Mouse (Mus musculus) gastrocnemius, adult 18-20 months (tissue): ENCODE data around the gene Zdhhc1. TPM values are rescaled to one million over a fixed set of nuclear protein-coding genes. Genes with fewer than 3 reads are reported as not detected.
A peak's percentile ranks its signal among the peaks of the same experiment; 100 is the strongest.

Experiments used
- DNase-seq: peaks from one replicate; pipeline ENCODE4 v3.0.0; 2021; ENCODE audit warnings: low spot score
- total RNA-seq, 2 experiments: library from RNA; stranded (reverse); gene quantifications; 2 replicates each; pipeline ENCODE4 v1.2.3; 2021

Gene Zdhhc1
- total RNA-seq, 2 experiments from 2014 or later: 10.3 to 11.6 TPM

DNA sequence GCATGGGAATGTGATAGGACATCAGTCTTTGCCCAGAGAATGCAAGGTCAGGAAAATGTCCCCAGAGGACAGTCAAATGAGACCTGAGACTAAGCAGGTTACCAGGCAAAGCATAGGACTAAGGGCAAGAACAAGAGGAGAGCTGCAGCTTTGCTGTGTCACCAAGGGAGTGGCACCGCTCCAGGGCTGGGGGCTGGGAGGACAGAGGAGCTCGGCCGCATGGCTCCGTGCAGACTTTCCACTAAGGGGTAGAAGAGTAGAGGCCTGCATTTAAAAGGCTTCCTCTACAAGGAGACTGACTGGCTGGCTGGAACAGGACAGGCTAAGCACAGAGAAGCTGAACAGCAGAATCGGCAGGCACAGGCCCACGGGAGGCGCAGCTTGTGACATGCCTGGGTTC, 32.1 kb downstream of the Zdhhc1 start:
- DNase-seq: no peak

DNA sequence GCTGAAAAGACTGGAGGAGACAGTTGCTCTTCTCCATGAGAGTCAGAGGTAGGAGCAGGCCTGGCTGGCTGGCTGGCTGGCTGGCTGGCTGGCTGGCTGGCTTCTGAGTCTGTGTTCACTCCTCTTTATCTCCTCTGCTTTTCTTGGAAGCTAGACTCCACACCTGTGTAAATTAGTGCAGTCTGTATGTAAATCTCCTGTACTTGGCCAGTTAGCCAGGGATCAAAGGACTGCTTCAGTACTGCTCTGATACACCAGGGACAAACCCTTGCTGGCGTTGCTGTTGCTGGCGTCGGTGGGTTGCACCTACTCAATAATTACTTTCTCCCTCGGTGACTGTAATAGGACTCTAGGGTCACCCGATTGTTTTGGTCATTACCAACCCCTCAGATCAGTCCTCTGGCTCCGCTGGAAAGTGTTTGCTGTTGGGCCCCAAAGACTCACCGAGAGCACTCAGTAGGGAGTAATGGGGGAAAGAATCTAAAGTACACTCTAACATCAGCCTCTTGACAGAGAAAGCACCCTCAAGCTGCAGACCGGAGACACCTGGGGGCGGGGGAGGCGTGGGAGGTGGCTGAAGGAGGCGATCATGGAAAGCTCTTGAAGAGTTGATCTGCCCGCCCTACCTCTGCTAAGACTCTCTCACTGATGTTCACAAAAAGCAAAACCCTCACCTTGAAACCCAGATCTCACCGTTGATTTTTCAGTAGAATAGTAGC, 35.5 kb downstream of the Zdhhc1 start:
- DNase-seq: no peak

DNA sequence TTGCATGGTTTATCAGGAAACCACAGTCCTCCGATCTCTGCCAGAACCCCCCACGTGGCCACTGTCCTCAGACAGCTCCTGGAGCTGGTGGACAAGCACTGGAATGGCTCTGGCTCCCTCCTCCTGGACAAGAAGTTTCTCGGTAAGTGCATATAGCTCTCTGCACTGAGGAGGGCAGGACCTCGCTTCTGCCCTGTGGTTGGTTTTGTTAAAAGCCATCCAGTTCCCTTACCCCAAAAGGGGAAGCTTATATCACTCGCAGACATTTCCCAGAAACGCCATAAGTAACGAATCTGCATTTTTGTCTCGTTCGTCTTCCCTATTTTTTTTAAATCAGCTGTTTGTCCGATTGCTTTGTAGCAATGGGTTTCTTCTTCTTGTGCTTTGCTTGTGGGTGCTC, 41.5 kb downstream of the Zdhhc1 start:
- DNase-seq: no peak

DNA sequence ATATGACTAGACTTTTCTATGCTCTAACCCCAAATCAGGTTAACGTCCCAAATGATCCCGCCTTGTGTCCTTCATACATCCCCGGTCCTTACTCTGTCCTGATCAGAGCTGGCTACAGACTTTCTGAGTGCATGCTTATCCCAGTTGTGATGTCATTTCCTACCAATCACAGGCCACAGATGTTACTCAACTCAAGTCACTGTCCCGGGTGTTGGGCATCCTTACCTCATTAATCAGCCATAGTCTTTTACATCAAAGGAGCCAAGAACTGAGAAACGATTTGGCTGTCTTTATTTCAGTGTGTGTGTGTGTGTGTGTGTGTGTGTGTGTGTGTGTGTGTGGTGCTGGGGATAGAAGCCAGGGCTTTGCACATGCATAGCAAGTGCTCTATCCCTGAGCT, 42.6 kb downstream of the Zdhhc1 start:
- DNase-seq: peak; percentile 19

DNA sequence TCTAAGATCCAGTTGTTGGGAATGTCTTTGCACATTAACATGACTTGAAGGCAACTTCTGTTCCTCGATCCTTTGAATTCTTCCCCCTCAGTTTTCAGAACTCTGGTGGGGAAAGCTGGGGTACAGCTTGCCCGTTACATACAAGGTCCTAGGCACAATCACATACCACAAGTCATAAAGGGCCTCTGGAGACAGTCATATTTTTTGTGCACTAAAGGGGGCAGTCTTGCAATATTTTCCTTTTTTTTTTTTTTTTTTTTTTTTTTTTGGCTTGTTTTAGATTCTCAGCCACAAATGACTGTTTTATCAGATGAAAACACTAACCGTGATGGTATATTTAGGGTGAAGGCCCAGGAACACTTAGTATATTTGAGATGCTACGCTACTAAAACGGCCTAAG, 43.4 kb downstream of the Zdhhc1 start:
- no peak for DNase-seq

DNA sequence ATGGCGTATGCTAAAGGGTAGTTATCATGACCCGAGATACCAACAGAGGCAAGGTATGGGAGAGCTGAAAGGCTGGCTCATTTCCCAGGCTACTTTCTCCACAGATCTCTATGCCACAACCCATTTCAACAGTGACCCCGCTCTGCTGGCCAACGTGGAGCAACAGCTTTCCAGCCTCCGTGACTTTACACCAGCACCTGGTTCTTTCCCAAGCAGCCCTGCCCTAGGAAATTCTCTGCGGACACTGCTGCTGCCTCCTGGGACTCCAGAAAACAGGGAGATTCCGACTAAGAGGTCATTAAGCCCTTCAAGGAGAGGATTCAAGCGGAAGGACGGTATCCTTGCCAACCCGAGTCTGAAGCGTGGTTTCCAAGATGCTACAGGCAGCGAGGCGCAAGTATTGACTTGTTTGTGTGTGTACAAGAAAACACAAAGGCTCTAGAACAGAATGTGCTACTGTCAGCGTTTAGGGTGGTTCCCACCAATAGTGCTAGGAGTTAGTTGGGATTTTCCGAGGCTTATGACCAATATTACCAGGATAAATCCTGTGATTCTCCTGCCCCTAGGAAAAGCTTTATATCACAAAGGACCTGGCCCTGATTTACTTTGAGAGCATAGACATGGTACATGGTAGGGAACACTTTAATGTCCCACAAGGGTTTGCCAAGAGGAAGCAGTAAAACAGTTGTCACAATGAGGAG, 44.6 kb downstream of the Zdhhc1 start:
- peak; percentile 7 for DNase-seq

DNA sequence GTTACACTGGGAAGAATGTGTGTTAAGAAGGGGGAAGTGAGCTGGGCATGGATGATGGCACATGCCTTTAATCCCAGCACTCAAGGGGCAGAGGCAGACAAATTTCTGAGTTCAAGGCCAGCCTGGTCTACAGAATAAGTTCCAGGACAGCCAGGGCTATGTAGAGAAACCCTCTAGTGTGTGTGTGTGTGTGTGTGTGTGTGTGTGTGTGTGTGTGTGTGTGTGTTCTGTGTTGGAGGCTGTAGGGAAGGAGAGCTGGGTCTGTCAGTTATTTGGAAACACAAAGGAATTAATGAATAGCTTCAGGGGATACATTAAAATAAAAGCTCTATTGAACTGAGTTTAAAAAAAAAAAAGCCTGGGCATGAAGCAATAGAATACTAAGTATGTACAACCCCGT, 45.7 kb downstream of the Zdhhc1 start:
- DNase-seq: no peak

DNA sequence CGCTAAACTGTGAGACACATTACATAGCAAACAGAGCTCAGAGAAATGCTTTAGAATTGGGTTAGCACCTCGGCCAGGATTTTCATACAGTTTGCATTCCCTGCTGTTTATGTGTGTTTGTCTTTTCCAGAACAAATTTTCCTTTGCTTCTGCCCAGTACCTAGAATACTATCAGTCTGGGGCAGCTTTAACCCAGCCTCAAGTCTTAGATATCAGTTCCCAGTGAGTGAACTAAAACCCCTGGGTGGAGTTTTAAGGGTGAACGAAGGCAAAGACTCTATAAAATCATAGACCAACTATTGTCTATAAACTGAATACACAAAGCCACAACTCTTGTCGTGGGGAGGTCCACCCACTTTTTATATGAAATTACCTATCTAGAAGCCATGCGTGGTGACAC, 48.1 kb downstream of the Zdhhc1 start:
- no peak for DNase-seq

DNA sequence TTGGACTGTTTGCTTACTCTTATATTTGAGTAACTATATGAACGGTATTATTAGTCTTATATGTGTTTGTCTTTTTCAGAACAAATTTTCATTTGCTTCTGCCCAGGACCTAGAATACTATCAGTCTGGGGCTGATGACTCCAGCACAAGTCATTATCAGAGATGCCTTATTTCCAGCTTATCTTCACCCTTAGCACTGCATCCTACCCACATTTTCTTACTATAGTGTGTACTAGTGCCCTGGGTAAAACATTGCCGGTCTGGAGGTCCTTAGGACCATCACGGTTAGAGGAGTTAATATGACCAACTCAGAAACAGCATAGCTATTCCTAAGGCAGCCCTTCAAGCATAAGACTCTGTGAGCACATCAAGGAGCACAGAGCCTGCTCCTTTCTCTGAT, 48.5 kb downstream of the Zdhhc1 start:
- no peak for DNase-seq

DNA sequence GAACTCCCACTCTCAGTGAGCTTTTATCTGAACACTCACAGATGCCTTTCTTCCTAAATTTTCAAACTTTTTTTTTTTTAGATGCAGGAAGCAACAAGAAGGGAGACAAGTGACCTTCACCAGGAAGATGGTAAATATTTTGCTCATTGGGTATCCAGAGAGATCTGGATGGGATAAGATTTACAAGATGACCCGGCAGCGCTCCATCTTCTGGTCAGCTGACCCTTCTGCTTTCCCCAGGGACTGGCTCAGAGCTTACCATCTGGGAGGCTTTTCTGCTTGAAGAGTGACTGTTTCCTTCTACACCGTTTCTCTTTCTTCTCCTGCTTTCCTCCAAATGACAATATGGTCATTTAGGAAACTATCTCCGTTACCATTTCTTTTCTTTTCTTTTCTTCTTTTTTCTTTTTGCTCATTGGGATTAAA, 50.6 kb downstream of the Zdhhc1 start:
- DNase-seq: peak; percentile 54

DNA sequence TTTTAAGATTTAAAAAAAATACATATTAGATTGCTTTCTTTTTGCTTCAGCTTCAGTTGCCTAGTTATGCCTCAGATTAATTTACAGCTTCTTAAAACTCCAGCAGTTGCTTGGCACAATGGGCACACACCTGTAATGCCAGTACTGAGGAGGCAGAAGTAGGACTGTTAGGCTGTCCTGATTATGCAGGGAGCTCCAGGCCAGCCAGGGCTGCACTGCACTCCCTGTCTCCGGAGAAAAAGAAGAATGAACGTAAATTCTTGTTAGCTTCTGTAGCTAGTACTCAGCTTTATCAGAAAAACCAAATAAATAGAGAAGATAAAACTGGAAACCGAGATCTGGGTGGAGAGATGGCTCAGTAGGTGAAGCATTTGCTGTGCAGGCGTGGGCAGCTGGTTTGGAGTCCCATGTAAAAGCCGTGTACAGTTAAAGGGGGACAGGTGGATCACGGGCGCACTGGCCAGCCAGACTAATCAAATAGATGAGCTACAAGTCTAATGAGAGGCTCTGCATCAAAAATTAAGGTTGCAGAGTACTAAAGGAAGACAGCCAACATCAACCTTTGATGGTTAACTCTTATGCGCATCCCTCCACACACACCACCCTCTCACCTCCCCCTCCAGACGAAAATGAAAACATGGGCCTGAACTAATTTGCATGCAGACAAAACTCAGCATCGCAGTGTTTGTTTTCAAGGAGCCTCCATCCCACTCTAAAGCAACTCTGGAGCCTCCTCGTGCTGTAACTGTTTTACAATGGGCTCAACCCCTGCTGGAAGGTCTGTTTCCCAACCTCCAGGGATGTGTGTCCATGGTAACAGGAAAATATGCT, 51.2 kb downstream of the Zdhhc1 start:
- DNase-seq: peak; percentile 53

DNA sequence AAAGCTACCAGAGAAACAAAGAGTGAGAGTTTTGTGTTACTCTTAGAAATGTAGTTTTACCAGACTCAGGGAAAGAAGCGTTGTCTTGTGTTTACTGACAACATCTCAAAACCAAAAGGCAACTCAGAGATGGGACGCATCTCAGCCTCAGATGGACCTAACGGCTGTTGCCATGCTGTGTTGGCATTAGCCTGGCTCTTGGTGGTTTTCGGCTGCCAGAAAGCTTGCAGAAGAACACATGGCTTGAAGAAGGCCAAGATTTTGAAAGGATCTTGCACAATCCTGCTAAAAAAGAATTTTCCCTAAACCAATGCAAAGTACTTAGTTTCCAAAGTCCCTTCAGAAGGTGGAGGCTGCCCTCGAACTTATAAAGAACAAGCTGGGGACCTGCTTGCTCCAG, 54.0 kb downstream of the Zdhhc1 start:
- DNase-seq: no peak

DNA sequence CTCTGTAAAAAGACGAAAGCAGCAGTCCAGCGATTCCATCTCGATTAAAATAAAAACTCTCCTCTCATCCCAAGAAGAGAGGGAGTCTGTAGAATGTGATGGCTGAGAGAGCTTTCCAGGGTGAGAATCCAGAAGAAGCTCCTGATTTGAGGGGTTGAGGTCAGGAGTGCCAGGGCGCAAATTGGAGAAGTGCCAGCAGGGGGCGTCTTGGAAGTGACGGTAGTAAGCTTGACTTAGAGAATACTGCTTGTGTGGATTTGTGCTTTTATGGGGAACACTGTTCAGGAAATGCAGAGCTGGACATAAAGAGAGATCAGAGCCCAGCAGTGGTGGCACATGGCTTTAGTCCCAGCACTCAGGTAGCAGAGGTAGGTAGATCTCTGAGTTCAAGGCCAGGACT, 55.3 kb downstream of the Zdhhc1 start:
- DNase-seq: no peak

DNA sequence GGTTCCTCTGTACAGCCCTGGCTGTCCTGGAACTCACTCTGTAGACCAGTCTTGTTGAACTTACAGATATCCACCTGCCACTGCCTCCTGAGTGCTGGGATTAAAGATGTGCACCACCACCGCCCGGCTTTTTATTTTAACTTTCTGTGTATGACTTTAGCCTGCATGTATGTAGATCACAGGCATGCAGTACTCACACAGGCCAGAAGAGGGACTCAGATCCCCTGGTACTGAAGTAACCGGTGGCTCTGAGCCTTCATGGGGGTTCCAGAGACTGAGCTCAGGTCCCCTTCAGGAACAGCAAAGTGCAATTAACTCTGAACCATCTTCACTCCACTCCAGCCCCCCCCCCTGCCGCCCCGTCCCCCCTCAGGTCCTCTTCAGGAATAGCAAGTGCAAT, 57.8 kb downstream of the Zdhhc1 start:
- DNase-seq: peak; percentile 28

DNA sequence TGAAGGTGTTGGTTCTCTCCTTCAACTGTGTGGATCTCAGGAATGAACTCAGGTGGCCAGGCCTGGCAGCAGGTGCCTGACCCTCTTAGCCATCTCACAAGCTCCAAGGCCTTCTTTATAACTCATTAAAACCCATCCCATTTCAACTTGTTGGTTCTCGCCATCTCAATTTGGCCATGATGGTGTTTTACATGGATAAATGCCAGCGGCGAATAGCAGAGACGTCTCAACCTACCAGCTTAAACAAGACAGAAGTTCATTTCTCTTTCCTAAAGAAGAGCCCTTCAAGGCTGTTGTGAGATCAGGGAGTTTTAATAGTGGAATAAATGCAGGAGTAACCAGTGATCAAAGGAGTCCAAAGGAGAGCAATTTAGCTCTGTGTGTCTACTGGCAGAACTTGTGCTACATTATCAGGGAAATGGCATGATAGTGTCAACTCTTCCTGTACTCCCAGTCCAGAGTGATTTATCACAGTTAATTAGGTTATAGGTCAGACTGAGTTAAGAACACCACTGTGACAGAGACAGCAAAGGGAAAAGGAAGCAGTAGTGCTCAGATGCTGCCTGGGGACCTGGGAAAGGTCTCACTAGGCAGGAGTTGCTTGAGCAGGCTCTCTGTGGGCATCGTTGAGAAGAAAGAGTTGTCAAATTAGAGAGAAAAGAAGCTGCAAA, 59.5 kb downstream of the Zdhhc1 start:
- no peak for DNase-seq

DNA sequence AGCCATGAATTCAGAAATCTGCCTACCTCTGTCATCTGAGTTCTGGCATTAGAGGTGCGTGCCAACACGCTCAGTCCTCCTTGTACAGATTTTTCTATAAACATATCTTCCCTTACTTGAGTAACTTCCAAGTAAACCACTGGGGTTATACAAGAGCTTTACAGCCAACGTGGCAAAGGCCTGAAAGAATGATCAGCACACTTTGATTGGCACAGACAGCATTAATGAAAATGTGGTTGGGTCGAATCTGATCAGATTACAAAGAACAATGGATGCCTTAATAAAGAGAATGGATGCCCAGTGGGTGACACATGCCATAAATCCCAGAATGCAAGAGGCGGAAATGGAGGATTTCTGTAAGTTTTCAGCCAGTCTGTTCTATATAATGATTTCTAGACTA, 60.5 kb downstream of the Zdhhc1 start:
- no peak for DNase-seq

DNA sequence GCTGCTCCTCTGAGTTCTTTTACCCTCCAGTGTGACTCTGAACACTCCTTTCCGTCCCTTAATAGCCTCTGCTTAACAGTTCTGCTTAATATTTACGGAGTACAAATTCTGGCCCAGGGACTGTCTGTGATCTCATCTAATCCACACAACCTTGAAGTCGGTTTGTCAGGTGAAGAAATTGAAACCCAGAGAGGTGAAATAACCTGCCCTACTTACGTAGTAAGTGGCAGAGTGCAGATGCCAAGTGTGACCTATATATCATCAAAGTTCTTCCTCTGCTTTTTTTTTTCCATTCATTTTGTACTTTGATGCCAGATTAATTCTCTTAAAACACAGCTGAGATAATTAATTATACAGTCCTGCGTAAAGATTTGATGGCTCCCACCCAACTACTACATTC, 62.6 kb downstream of the Zdhhc1 start:
- no peak for DNase-seq

DNA sequence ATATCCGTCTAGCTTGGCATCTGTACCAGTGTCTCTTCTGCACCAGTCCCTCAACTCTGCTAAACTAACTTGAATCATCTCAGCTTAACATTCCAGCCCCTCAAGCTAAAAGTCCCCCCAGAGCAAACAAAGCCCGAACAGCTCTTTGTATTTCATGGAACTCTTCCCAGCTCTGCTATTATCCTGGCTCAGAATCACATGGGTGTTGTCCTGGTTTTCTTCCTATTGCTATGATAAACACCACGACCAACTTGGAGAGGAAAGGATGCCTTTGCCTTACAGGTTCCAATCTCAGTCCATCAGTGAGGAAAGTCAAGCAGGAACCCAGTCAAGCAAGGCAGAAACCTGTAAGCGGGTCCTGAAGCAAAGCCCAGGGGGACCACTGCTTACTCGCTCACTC, 63.2 kb downstream of the Zdhhc1 start:
- DNase-seq: peak; percentile 24

DNA sequence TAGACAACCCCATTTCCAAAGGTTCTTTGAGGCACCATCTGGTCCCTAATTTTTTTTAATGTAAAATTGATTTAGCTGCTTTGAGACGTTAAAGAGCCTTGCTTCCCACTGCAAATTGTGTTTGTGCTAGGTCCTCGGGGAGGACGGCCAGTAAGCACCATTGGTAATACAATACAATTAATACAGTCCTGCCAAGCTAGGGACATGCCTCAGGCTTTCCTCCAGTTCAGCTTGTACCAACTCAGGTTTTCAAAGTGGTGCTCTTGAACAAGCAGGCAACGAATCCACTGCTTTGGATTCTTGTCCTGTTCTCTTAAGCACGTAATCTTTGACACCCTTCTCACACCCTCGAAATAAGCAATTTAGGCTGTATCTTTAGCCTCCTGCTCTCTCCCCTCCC, 63.7 kb downstream of the Zdhhc1 start:
- no peak for DNase-seq

DNA sequence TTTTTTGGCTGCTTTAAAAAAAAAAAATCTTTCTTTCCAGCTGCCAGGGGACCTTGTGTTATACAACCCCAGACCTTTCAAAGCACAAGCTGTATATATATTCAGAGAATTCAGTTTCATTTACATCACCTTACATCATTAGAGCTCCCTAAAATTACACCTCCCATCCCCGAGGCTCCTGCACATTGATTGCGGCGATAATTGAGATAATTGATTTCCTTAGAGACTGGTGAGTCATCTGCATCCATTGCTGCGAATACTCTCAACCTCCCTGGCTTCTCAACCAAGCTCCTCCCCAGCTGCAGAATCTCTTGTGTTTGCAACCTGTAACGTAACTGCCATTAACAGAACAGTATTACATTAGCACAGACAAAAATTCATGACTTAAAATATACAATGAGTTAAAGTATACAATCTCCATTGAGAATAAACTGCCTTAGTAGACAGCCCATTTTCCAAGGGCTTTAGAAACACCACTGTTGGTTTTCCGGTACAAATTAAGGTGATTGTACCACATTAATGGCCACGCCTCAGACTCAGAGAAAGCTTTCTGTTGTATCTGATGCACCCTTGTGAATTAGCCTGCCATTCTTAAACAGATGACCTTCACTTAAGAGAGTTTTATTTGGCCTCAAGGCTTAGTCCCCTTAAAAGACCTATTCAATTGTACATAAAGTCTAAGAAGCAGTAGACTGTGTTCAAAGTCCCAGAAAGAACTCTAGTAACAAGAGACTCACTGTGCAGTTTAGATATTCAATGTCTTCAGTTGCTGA, 64.8 kb downstream of the Zdhhc1 start:
- no peak for DNase-seq

DNA sequence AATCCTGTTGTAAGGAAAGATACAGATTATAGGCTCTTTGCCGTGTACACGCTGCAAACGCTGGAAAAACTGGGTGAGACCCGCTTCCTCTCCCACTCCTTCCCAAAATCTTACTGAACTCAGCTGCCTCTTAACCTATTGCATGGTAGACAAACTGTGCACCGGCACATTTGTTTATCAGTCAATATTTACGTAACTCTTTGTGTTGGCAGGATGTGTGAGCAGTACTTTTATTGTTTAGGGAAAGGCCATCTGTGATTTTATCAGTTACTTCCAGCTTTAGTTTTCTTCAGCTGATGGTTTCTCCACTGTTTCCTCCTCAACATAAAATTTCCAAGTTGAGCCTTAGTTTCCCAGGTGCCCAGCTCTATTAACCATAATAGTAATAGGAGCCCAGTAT, 69.8 kb downstream of the Zdhhc1 start:
- no peak for DNase-seq
